Mouse (Mus musculus) hindbrain, embryonic 14.5 days (tissue): ENCODE measurements around the gene Apold1. TPM values are rescaled to one million over a fixed set of nuclear protein-coding genes. Genes with fewer than 3 reads are reported as not detected.

Source experiments
- ATAC-seq: fragments of 200-750 bp; cut with Nextera tagmentation; 2 replicates; pipeline ENCODE4 v1.8.0; 2017; ENCODE audit warnings: moderate number of reproducible peaks, mild to moderate bottlenecking, moderate TSS enrichment, moderate library complexity; ENCODE audit not compliant: low FRiP score
- DNase-seq: peaks from one replicate; pipeline ENCODE4 v3.0.0-alpha.2; 2015; ENCODE audit warnings: low spot score
- H3K27ac ChIP-seq: fragments of 300-500 bp; sonication (generic); 2 replicates; pipeline ENCODE4 v1.5.1; 2014; ENCODE audit warnings: mild to moderate bottlenecking, moderate library complexity
- H3K27me3 ChIP-seq: fragments of 300-500 bp; sonication (generic); 2 replicates; pipeline ENCODE4 v1.6.1; 2014; ENCODE audit warnings: mild to moderate bottlenecking, low read length, mixed read lengths; ENCODE audit not compliant: control insufficient read depth, insufficient read depth
- H3K36me3 ChIP-seq: fragments of 300-500 bp; sonication (generic); replicated peaks from 2 replicates; pipeline ENCODE4 v1.6.1; 2014; ENCODE audit not compliant: control insufficient read depth, insufficient read depth
- H3K4me1 ChIP-seq: fragments of 300-500 bp; sonication (generic); replicated peaks from 2 replicates; pipeline ENCODE4 v1.6.1; 2014; ENCODE audit warnings: antibody characterized with exemption, low read length, mixed read lengths; ENCODE audit not compliant: control insufficient read depth, insufficient read depth
- H3K4me2 ChIP-seq: fragments of 300-500 bp; sonication (generic); replicated peaks from 2 replicates; pipeline ENCODE4 v1.6.1; 2014; ENCODE audit warnings: mild to moderate bottlenecking, moderate library complexity
- H3K4me3 ChIP-seq: fragments of 300-500 bp; sonication (generic); replicated peaks from 2 replicates; pipeline ENCODE4 v1.5.1; 2014; ENCODE audit warnings: mild to moderate bottlenecking, low read length
- H3K9ac ChIP-seq: fragments of 300-500 bp; sonication (generic); 2 replicates; pipeline ENCODE4 v1.6.1; 2014
- H3K9me3 ChIP-seq: fragments of 300-500 bp; sonication (generic); 2 replicates; pipeline ENCODE4 v1.6.1; 2016; ENCODE audit warnings: low read length; ENCODE audit not compliant: control insufficient read depth
- WGBS: fragments of 180-500 bp; shearing (Covaris S2); extraction: QIAGEN DNeasy Blood & Tissue Kit; methylation state at CpG from one replicate; pipeline ENCODE4 v1.1.7; 2014; 5-methylcytosine and 5-hydroxymethylcytosine counted together
- polyA plus RNA-seq: library from polyadenylated mRNA; unstranded; fragments of >200 nt; fragmentation: Nextera tagmentation; extraction: Ambion mirVana; gene quantifications from 2 replicates; pipeline ENCODE4 v1.2.1, GENCODE M21; 2014

Gene Apold1
- polyA plus RNA-seq, 1 experiment from 2014 or later = 3.9 TPM

GRCm38 (mm10) chr6:135011048-135011733 is 29.7 kb downstream of the Apold1 start, which contains the start of gene Ddx47:
TSS of gene Ddx47 (plus strand) at chr6:135011612.
- ATAC-seq (peak; percentile 94), DNase-seq (peak; percentile 97)
- Histone ChIP-seq H3K4me2 (peak within 1 kb of the TSS; percentile 90), H3K9me3 (no peaks in the 10 kb centered on the region), H3K4me1 (peaks cover 8% of the 10 kb centered on the region), H3K27me3 (no peaks in the 10 kb centered on the region), H3K9ac (peak within 1 kb of the TSS; percentile 84), H3K4me3 (peak within 1 kb of the TSS; percentile 80), H3K36me3 (peaks cover 31% of the 10 kb centered on the region), H3K27ac (peak within 1 kb of the TSS; percentile 40; the same call in 1 of the 2 replicates)
- 5% methylated on average over 19 of the region's 19 CpGs for WGBS

- 1% methylated on average over 14 of the region's 14 CpGs for WGBS
- Histone ChIP-seq H3K4me3 (peak overlapping the region; percentile 80), H3K4me2 (peak overlapping the region; percentile 90), H3K27ac (peak overlapping the region; percentile 40; the same call in 1 of the 2 replicates), H3K9ac (peak overlapping the region; percentile 84), H3K27me3 (no peaks in the 10 kb centered on the region), H3K36me3 (peaks cover 36% of the 10 kb centered on the region), H3K9me3 (no peaks in the 10 kb centered on the region), H3K4me1 (peaks cover 8% of the 10 kb centered on the region)
- ATAC-seq = peak; percentile 61
- no peak for DNase-seq
Measured at GRCm38 (mm10) chr6:135011734-135012116, 30.2 kb downstream of the Apold1 start.

- WGBS = 95% methylated on average over 11 of the region's 11 CpGs
Measured at GRCm38 (mm10) chr6:135017211-135017610, 35.7 kb downstream of the Apold1 start.

GRCm38 (mm10) chr6:135019564-135019963 is 38.0 kb downstream of the Apold1 start:
- no peak for ATAC-seq
- H3K36me3 ChIP-seq = peaks cover 99% of the 10 kb centered on the region
- no peak overlapping the region for H3K4me3 ChIP-seq
- no peaks in the 10 kb centered on the region for H3K4me1 ChIP-seq
- no peak overlapping the region for H3K27ac ChIP-seq
- H3K27me3 ChIP-seq = no peaks in the 10 kb centered on the region
- no peaks in the 10 kb centered on the region for H3K9me3 ChIP-seq
- no peak for DNase-seq
- WGBS = 92% methylated on average over 10 of the region's 10 CpGs
- H3K9ac ChIP-seq = no peak overlapping the region
- H3K4me2 ChIP-seq = no peak overlapping the region

More at GRCm38 (mm10) chr6:135017211-135017610, 35.7 kb downstream of the Apold1 start:
- no peak for ATAC-seq
- no peak for DNase-seq
- H3K4me3 ChIP-seq = no peak overlapping the region
- H3K27me3 ChIP-seq = no peaks in the 10 kb centered on the region
- no peak overlapping the region for H3K9ac ChIP-seq
- H3K4me1 ChIP-seq = peaks cover 4% of the 10 kb centered on the region
- no peaks in the 10 kb centered on the region for H3K9me3 ChIP-seq
- no peak overlapping the region for H3K4me2 ChIP-seq
- H3K36me3 ChIP-seq = peaks cover 90% of the 10 kb centered on the region
- no peak overlapping the region for H3K27ac ChIP-seq

- 94% methylated on average over 3 of the region's 3 CpGs for WGBS
- Histone ChIP-seq H3K4me3 (no peak overlapping the region), H3K9me3 (no peaks in the 10 kb centered on the region), H3K27me3 (no peaks in the 10 kb centered on the region), H3K27ac (no peak overlapping the region), H3K36me3 (peaks cover 84% of the 10 kb centered on the region), H3K4me1 (no peaks in the 10 kb centered on the region), H3K9ac (no peak overlapping the region), H3K4me2 (no peak overlapping the region)
- DNase-seq (no peak), ATAC-seq (no peak)
Measured at GRCm38 (mm10) chr6:135021633-135022032, 40.1 kb downstream of the Apold1 start.

DNA sequence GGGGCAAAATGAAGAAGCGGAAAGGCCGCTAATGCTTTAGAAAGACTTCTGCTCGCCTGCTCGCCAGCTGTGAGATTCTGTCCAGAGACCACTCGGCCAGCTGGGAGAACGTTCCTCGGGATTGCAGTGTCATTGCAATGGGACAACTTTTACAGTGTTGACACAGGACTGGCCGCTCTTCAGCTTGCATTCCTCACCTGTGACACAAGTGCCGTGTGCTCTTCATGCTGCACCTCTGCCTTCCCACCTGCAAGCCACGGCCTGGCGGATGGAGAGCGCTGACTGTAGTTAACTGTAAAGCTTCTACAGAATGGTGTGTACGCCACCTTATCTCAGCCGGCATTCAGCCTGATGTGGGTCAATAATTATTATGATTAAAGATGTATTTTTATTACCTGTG is 41.9 kb downstream of the Apold1 start:
- Histone ChIP-seq H3K4me3 (no peak overlapping the region), H3K4me2 (no peak overlapping the region), H3K9me3 (no peaks in the 10 kb centered on the region), H3K36me3 (peaks cover 67% of the 10 kb centered on the region), H3K27me3 (no peaks in the 10 kb centered on the region), H3K27ac (no peak overlapping the region), H3K9ac (no peak overlapping the region), H3K4me1 (no peaks in the 10 kb centered on the region)
- ATAC-seq (no peak), DNase-seq (no peak)
- WGBS = 93% methylated on average over 14 of the region's 14 CpGs

GRCm38 (mm10) chr6:135024781-135025420 is 43.4 kb downstream of the Apold1 start:
- WGBS = 100% methylated on average over 1 of the region's 1 CpGs
- peaks cover 52% of the 10 kb centered on the region for H3K36me3 ChIP-seq

DNA sequence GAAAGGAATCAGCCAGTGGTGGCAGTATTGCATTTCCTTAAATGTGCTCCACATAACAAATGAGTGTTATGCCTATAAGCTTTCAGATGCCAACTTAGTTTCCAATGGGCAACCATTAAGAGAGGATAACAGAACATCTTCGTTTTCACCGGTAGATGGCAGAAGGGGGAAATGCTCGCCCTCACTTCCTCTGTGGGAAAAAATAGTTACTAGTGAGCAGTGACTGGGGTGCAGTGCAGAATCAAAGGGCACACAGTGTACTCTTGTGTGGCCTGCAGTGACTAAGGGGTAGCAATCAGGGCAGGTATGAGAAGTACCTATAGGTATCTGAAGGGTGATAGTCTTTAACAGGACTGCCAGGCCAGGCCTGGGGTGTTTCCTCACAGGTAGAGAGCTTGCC is 44.7 kb downstream of the Apold1 start:
- Histone ChIP-seq H3K27ac (no peak overlapping the region), H3K27me3 (no peaks in the 10 kb centered on the region), H3K36me3 (peaks cover 38% of the 10 kb centered on the region), H3K4me2 (no peak overlapping the region), H3K9me3 (no peaks in the 10 kb centered on the region), H3K9ac (no peak overlapping the region), H3K4me3 (no peak overlapping the region), H3K4me1 (no peaks in the 10 kb centered on the region)
- 6% methylated on average over 3 of the region's 3 CpGs for WGBS
- DNase-seq = peak; percentile 64
- peak; percentile 60 for ATAC-seq

More at GRCm38 (mm10) chr6:135024781-135025420, 43.4 kb downstream of the Apold1 start:
- H3K4me3 ChIP-seq = no peak overlapping the region
- no peaks in the 10 kb centered on the region for H3K9me3 ChIP-seq
- DNase-seq = no peak
- no peak overlapping the region for H3K9ac ChIP-seq
- no peaks in the 10 kb centered on the region for H3K27me3 ChIP-seq
- no peak overlapping the region for H3K27ac ChIP-seq
- no peak overlapping the region for H3K4me2 ChIP-seq
- H3K4me1 ChIP-seq = no peaks in the 10 kb centered on the region
- ATAC-seq = no peak

GRCm38 (mm10) chr6:135026755-135027154 is 45.2 kb downstream of the Apold1 start:
- DNase-seq (no peak), ATAC-seq (no peak)
- Histone ChIP-seq H3K9me3 (no peaks in the 10 kb centered on the region), H3K9ac (no peak overlapping the region), H3K4me1 (no peaks in the 10 kb centered on the region), H3K4me3 (no peak overlapping the region), H3K4me2 (no peak overlapping the region), H3K27me3 (no peaks in the 10 kb centered on the region), H3K27ac (no peak overlapping the region), H3K36me3 (peaks cover 33% of the 10 kb centered on the region)
- WGBS = 88% methylated on average over 2 of the region's 2 CpGs
